Mouse (Mus musculus) heart, adult 2 months (tissue): ENCODE results near the gene Fam111a. TPM values are rescaled to one million over a fixed set of nuclear protein-coding genes. Genes with fewer than 3 reads are reported as not detected.

Source experiments
- DNase-seq, 2 experiments: peaks; one replicate each; pipeline ENCODE4 v3.0.0; 2021
- H3K27ac ChIP-seq: fragments of 200-600 bp; 2 replicates; pipeline ENCODE4 v1.8.1; 2022
- H3K27me3 ChIP-seq: fragments of 200-500 bp; 2 replicates; pipeline ENCODE4 v1.6.1; 2012; ENCODE audit warnings: mild to moderate bottlenecking, low read length, inconsistent platforms, mixed read lengths; ENCODE audit not compliant: control insufficient read depth, insufficient read depth
- H3K36me3 ChIP-seq: fragments of 200-500 bp; 2 replicates; pipeline ENCODE4 v1.6.1; 2012; ENCODE audit warnings: low read length, inconsistent platforms; ENCODE audit not compliant: control insufficient read depth, insufficient read depth
- H3K4me1 ChIP-seq: fragments of 200-500 bp; 2 replicates; pipeline ENCODE4 v1.6.1; 2011; ENCODE audit warnings: low read length; ENCODE audit not compliant: control insufficient read depth, insufficient read depth
- H3K4me3 ChIP-seq: fragments of 200-600 bp; 2 replicates; pipeline ENCODE4 v1.8.1; 2022
- H3K79me2 ChIP-seq: fragments of 200-500 bp; replicated peaks from 2 replicates; pipeline ENCODE4 v1.6.1; 2012; ENCODE audit warnings: mild to moderate bottlenecking, inconsistent platforms, low read length, moderate library complexity, mixed read lengths; ENCODE audit not compliant: control insufficient read depth, insufficient read depth
- H3K9ac ChIP-seq: fragments of 200-500 bp; 2 replicates; pipeline ENCODE4 v1.6.1; 2012; ENCODE audit warnings: low read depth, mild to moderate bottlenecking, control low read depth, inconsistent platforms, low read length, mixed read lengths
- CTCF ChIP-seq: fragments of 200-600 bp; IDR thresholded peaks from 2 replicates; pipeline ENCODE4 v1.8.1; 2022; ENCODE audit warnings: antibody characterized with exemption, mild to moderate bottlenecking, moderate library complexity
- EP300 ChIP-seq: fragments of 200-500 bp; IDR thresholded peaks from 2 replicates; pipeline ENCODE4 v1.6.1; 2011; ENCODE audit warnings: low read depth, low read length, control low read depth; ENCODE audit not compliant: insufficient read depth
- POLR2A ChIP-seq: fragments of 200-500 bp; IDR thresholded peaks from 2 replicates; pipeline ENCODE4 v1.6.1; 2011; ENCODE audit warnings: mild to moderate bottlenecking, low read depth, low read length, control low read depth; ENCODE audit not compliant: insufficient read depth
- WGBS: fragments of 180-500 bp; shearing (Covaris S2); methylation state at CpG from one replicate; pipeline ENCODE4 v1.1.7; 2018; 5-methylcytosine and 5-hydroxymethylcytosine counted together
- intact Hi-C: fragments of 180-260 bp; cut with DNase I; formaldehyde crosslinking; loops from one replicate; pipeline ENCODE4 v1.15.1; 2025
- polyA plus RNA-seq: library from polyadenylated mRNA; depleted of rRNA; stranded (reverse); fragments of >200 nt; gene quantifications from 2 replicates; pipeline ENCODE4 v1.2.3, GENCODE M21; 2012
- total RNA-seq, 2 experiments: library from RNA; stranded (reverse); gene quantifications; 2 replicates each; pipeline ENCODE4 v1.2.3; 2021

The Fam111a gene
- total and polyA plus RNA-seq, 3 experiments, result 1.5 to 4.7 (median 4.4) TPM

DNA sequence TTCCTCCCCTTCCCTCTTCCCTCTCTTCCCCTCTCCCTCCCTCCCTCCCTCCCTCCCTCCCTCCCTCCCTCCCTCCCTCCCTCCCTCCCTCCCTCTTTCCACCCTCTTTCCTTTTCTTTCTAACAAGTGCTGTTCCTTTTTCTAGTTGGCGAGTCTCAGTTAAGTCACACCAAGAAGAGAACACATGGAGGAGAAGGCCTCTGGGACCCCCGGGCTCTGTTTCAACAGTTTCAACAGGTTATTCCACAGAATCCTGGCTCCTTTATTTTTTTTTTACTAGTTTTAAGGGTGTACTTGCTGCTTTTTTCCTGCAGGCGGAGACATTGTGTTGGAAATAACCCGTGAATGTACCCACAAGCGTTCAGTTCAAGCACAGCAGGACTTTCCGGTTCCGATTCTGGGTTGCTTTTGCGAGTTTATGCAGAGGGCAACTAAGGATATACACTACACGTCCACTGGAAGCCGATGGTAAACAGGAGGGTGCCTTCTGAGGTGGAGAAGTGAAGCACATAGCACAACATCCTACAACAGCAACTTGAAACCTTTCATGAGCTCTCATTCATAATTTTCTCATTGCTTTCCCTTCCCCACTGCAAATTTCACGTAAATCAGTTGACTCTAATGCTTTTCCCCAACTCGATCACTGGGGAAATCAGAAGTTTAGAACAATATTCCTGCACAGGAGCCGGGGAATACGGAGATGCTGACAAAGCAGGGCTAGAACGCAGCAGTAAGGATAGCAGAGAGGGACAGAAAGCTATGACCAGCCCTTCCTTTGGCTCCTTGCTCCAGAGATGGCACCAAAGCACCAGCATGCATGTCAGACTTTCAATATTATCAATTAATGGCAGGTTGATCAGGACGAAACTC is 27.6 kb upstream of the Fam111a start:
- Histone ChIP-seq H3K9ac (peak overlapping the region; percentile 67), H3K27me3 (no peaks in the 10 kb centered on the region), H3K27ac (peak overlapping the region; percentile 44; the same call in 1 of the 2 replicates), H3K36me3 (no peaks in the 10 kb centered on the region), H3K79me2 (no peaks in the 10 kb centered on the region), H3K4me1 (no peaks in the 10 kb centered on the region; the same call in 1 of the 2 replicates), H3K4me3 (peak overlapping the region; percentile 55)
- intact Hi-C loops, result loop anchor here (1.0 to 5.0 kb wide), 3 partner anchors 74 to 299 kb away; partner anchors contain the start of genes Lpxn and Zfp91
- 2% methylated on average over 16 of the region's 16 CpGs for WGBS
- TF ChIP-seq POLR2A, result no peak
- peak; percentile 81 for TF ChIP-seq CTCF
- TF ChIP-seq EP300, result 0 out of 2 replicates have a peak, but pooled peaks have one; percentile 38
- peak; percentile 58 for DNase-seq

DNA sequence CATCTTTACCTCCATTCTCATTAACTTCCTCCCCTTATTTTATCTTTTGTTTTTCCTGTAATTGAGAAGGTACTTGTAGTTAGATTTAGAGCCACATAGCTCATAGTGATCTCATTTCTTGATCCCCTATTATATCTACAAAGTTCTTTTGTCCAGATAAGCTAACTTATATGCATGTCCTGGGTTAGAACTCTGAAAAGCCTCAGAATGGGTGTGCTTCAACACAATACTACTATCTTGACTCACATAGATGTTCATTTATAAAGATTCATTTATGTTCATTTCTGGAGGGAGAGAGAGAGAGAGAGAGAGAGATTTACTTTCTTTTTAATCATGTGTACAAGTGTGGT is 27.0 kb upstream of the Fam111a start:
- H3K4me3 ChIP-seq, result peak overlapping the region; percentile 55
- no peak for DNase-seq
- no peak overlapping the region for H3K9ac ChIP-seq
- no peaks in the 10 kb centered on the region for H3K36me3 ChIP-seq
- no peaks in the 10 kb centered on the region for H3K79me2 ChIP-seq
- H3K27ac ChIP-seq, result no peak overlapping the region
- intact Hi-C loops, result loop anchor here (1.0 to 5.0 kb wide), 3 partner anchors 74 to 299 kb away; partner anchors contain the start of genes Lpxn and Zfp91
- no peaks in the 10 kb centered on the region; the same call in 1 of the 2 replicates for H3K4me1 ChIP-seq
- no peak for TF ChIP-seq EP300
- TF ChIP-seq CTCF, result no peak
- no peak for TF ChIP-seq POLR2A
- H3K27me3 ChIP-seq, result no peaks in the 10 kb centered on the region

DNA sequence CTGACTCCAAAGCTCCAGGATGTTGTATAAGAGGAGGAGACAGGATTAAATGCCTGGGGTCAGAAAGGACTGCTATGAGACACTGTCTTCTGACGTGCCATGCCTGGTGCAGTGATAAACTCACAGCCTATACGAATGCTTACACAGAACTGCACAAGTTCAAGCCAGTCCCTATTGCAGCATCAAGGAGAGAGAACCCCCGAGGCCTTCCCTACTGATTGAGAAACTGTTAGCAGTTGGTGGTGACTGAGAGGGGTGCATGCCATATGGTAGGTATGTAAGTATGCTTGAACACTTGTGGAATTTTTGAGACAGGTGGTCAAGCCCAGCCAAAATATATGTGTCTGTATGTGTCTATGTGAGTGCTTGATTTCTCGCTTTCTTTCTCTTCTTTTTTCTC is 22.2 kb upstream of the Fam111a start:
- intact Hi-C loops, result no loop called here
- Histone ChIP-seq H3K9ac (no peak overlapping the region), H3K27me3 (no peaks in the 10 kb centered on the region), H3K79me2 (no peaks in the 10 kb centered on the region), H3K36me3 (no peaks in the 10 kb centered on the region), H3K4me3 (no peak overlapping the region), H3K27ac (no peak overlapping the region), H3K4me1 (no peaks in the 10 kb centered on the region)
- DNase-seq, result no peak
- TF ChIP-seq POLR2A, result no peak
- no peak for TF ChIP-seq EP300
- TF ChIP-seq CTCF, result no peak
- 46% methylated on average over 4 of the region's 4 CpGs for WGBS

DNA sequence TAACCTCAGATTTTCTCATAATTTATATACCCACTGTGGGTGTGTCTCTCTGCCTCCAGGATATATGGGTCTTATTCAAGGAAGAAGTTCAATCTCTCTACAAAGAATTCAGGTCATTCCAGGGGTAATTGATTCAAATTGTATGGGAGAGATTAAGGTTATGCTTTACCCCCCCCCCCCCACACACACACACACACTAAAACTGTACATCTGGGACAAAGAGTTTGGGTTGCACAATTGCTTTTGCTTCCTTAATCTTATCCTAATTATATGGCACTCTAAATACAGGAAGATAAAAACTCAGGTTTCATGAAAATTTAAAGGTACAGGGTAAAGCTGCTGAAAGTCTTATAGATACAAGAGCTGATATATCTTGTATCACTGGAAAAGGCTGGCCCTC is 8.4 kb upstream of the Fam111a start:
- Histone ChIP-seq H3K9ac (no peak overlapping the region), H3K4me1 (no peaks in the 10 kb centered on the region), H3K79me2 (no peaks in the 10 kb centered on the region), H3K27me3 (no peaks in the 10 kb centered on the region), H3K4me3 (no peak overlapping the region), H3K36me3 (no peaks in the 10 kb centered on the region), H3K27ac (no peak overlapping the region)
- intact Hi-C loops, result no loop called here
- DNase-seq, result no peak
- TF ChIP-seq CTCF, result no peak
- TF ChIP-seq POLR2A, result no peak
- no peak for TF ChIP-seq EP300

DNA sequence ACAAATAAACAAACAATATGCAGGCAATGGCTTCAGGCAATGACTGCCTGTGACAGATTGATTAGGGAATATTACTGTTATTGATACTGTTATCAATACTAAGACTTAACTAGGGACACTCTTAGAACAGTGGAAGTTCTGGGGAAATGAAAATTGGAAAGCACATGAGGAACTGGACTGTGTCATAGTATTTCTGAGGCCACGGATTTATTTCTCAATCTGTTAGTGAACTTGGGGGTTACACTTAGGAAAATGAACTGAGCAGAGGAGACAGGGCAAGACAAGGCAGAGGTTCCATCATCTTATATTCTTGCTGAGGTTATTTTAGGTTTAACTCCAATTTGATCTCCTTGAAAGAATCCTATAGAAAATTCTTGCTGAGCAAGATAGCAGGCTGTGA is 5.6 kb upstream of the Fam111a start:
- no peaks in the 10 kb centered on the region for H3K27me3 ChIP-seq
- H3K27ac ChIP-seq, result no peak overlapping the region
- H3K4me3 ChIP-seq, result no peak overlapping the region
- TF ChIP-seq CTCF (no peak), POLR2A (no peak), EP300 (no peak)
- H3K79me2 ChIP-seq, result no peaks in the 10 kb centered on the region
- WGBS, result 69% methylated on average over 1 of the region's 1 CpGs
- H3K9ac ChIP-seq, result no peak overlapping the region
- DNase-seq, result no peak
- H3K4me1 ChIP-seq, result no peaks in the 10 kb centered on the region
- no peaks in the 10 kb centered on the region for H3K36me3 ChIP-seq
- intact Hi-C loops, result no loop called here

DNA sequence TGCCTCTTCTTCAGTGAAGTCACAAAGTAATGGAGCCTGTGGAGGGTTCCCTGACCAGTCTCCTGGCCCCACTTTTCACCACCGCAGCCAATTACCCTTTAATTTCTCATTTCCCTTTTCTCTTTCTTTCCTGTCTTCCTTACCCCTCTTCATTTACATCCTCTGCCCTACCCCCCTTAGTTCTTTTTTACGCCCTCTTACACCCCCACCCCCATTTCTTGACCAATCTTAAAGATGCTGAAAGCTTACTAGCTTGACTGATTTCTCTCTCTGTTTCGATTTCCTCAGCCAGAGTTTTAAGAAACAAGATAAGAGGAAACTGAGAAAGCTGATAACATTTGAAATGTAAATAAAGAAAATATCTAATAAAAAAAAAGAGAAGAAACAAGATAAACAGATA is 4.8 kb upstream of the Fam111a start:
- H3K4me1 ChIP-seq, result no peaks in the 10 kb centered on the region
- TF ChIP-seq CTCF (no peak), EP300 (no peak), POLR2A (no peak)
- intact Hi-C loops, result no loop called here
- no peak overlapping the region for H3K27ac ChIP-seq
- 35% methylated on average over 3 of the region's 3 CpGs for WGBS
- H3K36me3 ChIP-seq, result no peaks in the 10 kb centered on the region
- no peaks in the 10 kb centered on the region for H3K27me3 ChIP-seq
- H3K9ac ChIP-seq, result no peak overlapping the region
- no peak for DNase-seq
- no peak overlapping the region for H3K4me3 ChIP-seq
- H3K79me2 ChIP-seq, result no peaks in the 10 kb centered on the region
